Mouse (Mus musculus) cerebellum, adult 2 months (tissue): ENCODE results near the gene Erbb3.
"Not testable (repeated sequence)": the region's sequence is repeated elsewhere in the genome, so short reads cannot be mapped to it uniquely, and the experiment has no call there.

Experiments
- CTCF ChIP-seq: fragments of 200-500 bp; IDR thresholded peaks from 2 replicates; pipeline ENCODE4 v1.5.1; 2011; ENCODE audit warnings: low read depth, mild to moderate bottlenecking, control low read depth, low read length, moderate library complexity, borderline replicate concordance; ENCODE audit not compliant: insufficient read depth
- POLR2A ChIP-seq: fragments of 200-500 bp; IDR thresholded peaks from 2 replicates; pipeline ENCODE4 v1.6.1; 2011; ENCODE audit warnings: low read length, control low read depth, borderline replicate concordance; ENCODE audit not compliant: insufficient read depth

DNA sequence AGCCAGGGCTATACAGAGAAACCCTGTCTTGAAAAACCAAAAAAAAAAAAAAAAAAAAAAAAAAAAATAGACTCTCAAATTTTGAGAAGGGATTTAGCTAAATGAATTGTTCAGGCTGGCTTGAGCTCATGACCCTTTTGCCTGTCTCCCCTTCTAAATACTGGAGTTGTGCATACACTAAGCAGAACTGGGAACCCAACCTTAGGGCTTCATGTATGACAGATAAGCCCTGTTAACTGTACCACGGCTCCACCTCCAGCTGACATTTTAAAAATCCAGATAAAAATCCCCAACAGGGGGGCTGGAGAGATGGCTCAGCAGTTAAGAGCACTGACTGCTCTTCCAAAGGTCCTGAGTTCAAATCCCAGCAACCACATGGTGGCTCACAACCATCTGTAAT lies 33.9 kb downstream of the Erbb3 start:
- not testable (repeated sequence) for TF ChIP-seq CTCF, POLR2A
